Mouse (Mus musculus) left cerebral cortex, adult 18-20 months (tissue): ENCODE results near the gene Il13ra2. TPM values are rescaled to one million over a fixed set of nuclear protein-coding genes. Genes with fewer than 3 reads are reported as not detected.
"Not testable (repeated sequence)": the region's sequence is repeated elsewhere in the genome, so short reads cannot be mapped to it uniquely, and the experiment has no call there.

Experiments
- DNase-seq, 2 experiments: peaks; one replicate each; pipeline ENCODE4 v3.0.0; 2021 to 2022; ENCODE audit warnings: low spot score in 2 of 2, mixed read lengths in 1 of 2
- long read RNA-seq, 2 experiments: library from polyadenylated mRNA; stranded (forward); transcript quantifications; one replicate each; pipeline ENCODE4 v2.0.0; 2021
- total RNA-seq, 2 experiments: library from RNA; stranded (reverse); gene quantifications; 2 replicates each; pipeline ENCODE4 v1.2.3; 2021

Gene Il13ra2
- 1 to 10 TPM in 1 of 2 experiments, under 1 TPM in 1; 0.56 to 1.0 TPM for total RNA-seq
- long read RNA-seq, experiment 1, partial matches to known transcripts: 0 of 1 reads
- long read RNA-seq, experiment 1, other reads (novel, unspliced or antisense): 1 of 1 reads
- long read RNA-seq, experiment 2, partial matches to known transcripts: 0 of 2 reads
- long read RNA-seq, experiment 2, other reads (novel, unspliced or antisense): 2 of 2 reads

- DNase-seq: no peak
Observed at GRCm38 (mm10) chrX:147429129-147429528, at the start of gene Il13ra2. Gene Il13ra2, minus strand, starts transcription at chrX:147429192.

GRCm38 (mm10) chrX:147453610-147454009 is 24.6 kb upstream of the Il13ra2 start, which contains the start of gene Vmn1r239-ps:
Gene Vmn1r239-ps, minus strand, starts transcription at chrX:147453710.
- DNase-seq: not testable (repeated sequence)

GRCm38 (mm10) chrX:147443386-147443785 is 14.4 kb upstream of the Il13ra2 start:
- DNase-seq: no peak

GRCm38 (mm10) chrX:147435400-147435799 is 6.4 kb upstream of the Il13ra2 start:
- no peak for DNase-seq

- no peak for DNase-seq
Observed at GRCm38 (mm10) chrX:147429753-147430152, 761 bp upstream of the Il13ra2 start.

- DNase-seq: no peak
Observed at GRCm38 (mm10) chrX:147393446-147393845, 35.5 kb downstream of the Il13ra2 start.

GRCm38 (mm10) chrX:147349167-147349566 is 79.8 kb downstream of the Il13ra2 start:
- no peak for DNase-seq

Other genes starting within 250 kb of the Il13ra2 start
- gene Vmn1r239-ps, start 24.5 kb upstream of the Il13ra2 start, total RNA-seq: not detected
- gene Lrch2, start 124.9 kb upstream of the Il13ra2 start, total RNA-seq: 10 to 100 TPM; 23.4 to 23.9 TPM